Mouse (Mus musculus): Measurements from ENCODE around the gene Cd55b. TPM values are rescaled to one million over a fixed set of nuclear protein-coding genes. Genes with fewer than 3 reads are reported as not detected.

The Cd55b gene
- polyA plus RNA-seq, 1 experiment from 2014 or later, result not detected

DNA sequence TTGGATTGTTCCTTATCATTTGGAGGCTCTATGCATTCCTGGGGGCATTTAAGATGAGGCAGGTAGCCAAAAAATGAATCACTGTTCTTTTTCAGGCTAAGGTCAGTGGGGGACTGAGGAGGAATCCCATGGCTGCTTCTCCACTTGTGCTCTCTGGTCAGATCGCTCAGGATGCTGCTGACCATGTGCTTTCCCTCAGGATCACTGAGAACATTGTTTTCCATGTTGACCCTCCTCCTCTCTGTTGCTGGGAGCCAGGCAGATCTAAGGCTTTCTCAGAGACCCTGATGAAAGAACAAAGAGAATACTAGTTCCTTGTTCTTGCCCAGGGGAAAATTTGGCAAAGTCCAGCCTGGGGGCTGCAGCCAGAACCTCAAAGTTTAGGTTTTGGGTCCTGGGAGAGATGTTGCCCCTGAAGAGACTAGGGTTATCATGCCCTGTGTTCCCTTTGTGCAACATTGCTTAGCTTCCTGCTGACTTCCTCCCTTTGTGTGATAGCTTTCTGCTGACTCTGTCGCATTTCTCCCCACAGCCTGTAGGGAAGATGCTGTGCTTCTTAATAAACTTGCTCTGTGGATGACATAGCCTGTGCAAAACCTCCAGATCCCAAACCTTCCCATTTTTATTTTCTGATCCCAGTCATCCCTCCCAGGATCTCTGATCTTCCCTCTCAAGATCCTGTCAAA is 49.3 kb downstream of the Cd55b start:
- Histone ChIP-seq H3K36me3 (ENCODE audit: control insufficient read depth, insufficient read depth, low read length) (no peaks in the 10 kb centered on the region), H3K4me2 (ENCODE audit: low read depth, severe bottlenecking) (no peak overlapping the region), H3K4me3 (ENCODE audit: low read depth, low read length) (no peak overlapping the region), H3K27me3 (ENCODE audit: control insufficient read depth, insufficient read depth, low read length) (no peaks in the 10 kb centered on the region), H3K27ac (replicated peaks; ENCODE audit: low read depth, low read length) (no peak overlapping the region), H3K4me1 (ENCODE audit: control insufficient read depth, insufficient read depth, low read length) (no peaks in the 10 kb centered on the region), H3K9ac (ENCODE audit: low read length) (no peak overlapping the region), H3K9me3 (ENCODE audit: control insufficient read depth, low read length) (no peaks in the 10 kb centered on the region)
- 58% methylated on average over 2 of the region's 2 CpGs for WGBS
- DNase-seq (ENCODE audit: low spot score) (no peak), ATAC-seq (ENCODE audit: insufficient number of reproducible peaks, low FRiP score, low TSS enrichment, low read depth) (no peak)

DNA sequence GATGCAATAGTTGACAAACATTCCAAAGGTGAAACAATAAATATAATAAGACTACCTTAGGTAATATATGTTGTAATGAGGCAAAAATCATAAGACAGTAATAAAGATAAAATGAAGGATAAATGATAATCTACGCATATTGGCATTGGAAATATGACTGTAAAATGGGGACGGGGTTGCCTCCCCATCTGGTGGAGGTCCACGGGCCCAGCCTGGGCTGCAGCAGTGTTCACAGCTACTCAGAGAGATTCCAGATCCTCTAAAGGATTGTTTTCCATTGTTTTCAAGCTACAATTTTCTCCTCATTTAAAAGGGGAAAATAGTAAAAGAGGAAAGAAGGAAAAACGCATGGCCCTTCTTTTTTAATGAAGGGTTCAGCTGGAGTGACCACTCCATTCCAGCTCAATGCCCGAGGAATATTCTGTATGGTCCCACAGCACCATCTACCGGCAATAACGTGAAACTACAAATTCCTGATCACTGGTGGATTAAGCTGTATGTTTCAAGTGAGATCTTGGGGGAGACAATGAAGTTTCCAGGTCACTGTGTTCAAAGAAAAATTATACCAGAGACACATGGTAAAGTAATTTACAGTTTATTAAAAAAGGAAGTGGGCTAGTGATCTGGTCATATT is 50.8 kb downstream of the Cd55b start:
- Histone ChIP-seq H3K27me3 (ENCODE audit: control insufficient read depth, insufficient read depth, low read length) (no peaks in the 10 kb centered on the region), H3K27ac (replicated peaks; ENCODE audit: low read depth, low read length) (no peak overlapping the region), H3K4me2 (ENCODE audit: low read depth, severe bottlenecking) (no peak overlapping the region), H3K9me3 (ENCODE audit: control insufficient read depth, low read length) (no peaks in the 10 kb centered on the region), H3K4me1 (ENCODE audit: control insufficient read depth, insufficient read depth, low read length) (no peaks in the 10 kb centered on the region), H3K36me3 (ENCODE audit: control insufficient read depth, insufficient read depth, low read length) (no peaks in the 10 kb centered on the region), H3K4me3 (ENCODE audit: low read depth, low read length) (no peak overlapping the region), H3K9ac (ENCODE audit: low read length) (no peak overlapping the region)
- ATAC-seq (ENCODE audit: insufficient number of reproducible peaks, low FRiP score, low TSS enrichment, low read depth), result no peak
- peak; percentile 71 for DNase-seq (ENCODE audit: low spot score)
- WGBS, result 39% methylated on average over 7 of the region's 7 CpGs

DNA sequence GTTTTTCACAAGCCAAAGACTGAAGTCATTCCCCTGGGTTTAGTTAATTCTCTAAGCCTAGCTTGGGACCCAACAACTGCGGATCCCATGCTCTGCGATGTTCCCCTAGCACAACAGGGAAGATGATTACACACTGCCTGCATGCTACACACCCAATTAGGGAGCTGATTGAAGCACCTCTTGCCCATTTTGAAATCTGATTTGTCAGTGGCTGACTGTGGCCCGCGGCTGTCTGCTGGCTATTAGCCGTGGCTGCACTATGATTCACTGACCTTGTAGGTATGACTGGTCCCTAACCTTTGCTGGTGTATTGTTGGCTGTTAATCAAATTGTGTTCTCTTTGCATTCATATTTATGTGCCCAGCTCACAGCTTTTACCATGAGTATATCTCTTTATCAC is 51.5 kb downstream of the Cd55b start:
- H3K9me3 ChIP-seq (ENCODE audit: control insufficient read depth, low read length), result no peaks in the 10 kb centered on the region
- H3K9ac ChIP-seq (ENCODE audit: low read length), result no peak overlapping the region
- no peak overlapping the region for H3K27ac ChIP-seq (replicated peaks; ENCODE audit: low read depth, low read length)
- WGBS, result 86% methylated on average over 5 of the region's 5 CpGs
- DNase-seq (ENCODE audit: low spot score), result peak; percentile 16
- no peaks in the 10 kb centered on the region for H3K4me1 ChIP-seq (ENCODE audit: control insufficient read depth, insufficient read depth, low read length)
- H3K27me3 ChIP-seq (ENCODE audit: control insufficient read depth, insufficient read depth, low read length), result no peaks in the 10 kb centered on the region
- H3K4me2 ChIP-seq (ENCODE audit: low read depth, severe bottlenecking), result no peak overlapping the region
- H3K36me3 ChIP-seq (ENCODE audit: control insufficient read depth, insufficient read depth, low read length), result no peaks in the 10 kb centered on the region
- no peak overlapping the region for H3K4me3 ChIP-seq (ENCODE audit: low read depth, low read length)
- no peak for ATAC-seq (ENCODE audit: insufficient number of reproducible peaks, low FRiP score, low TSS enrichment, low read depth)

DNA sequence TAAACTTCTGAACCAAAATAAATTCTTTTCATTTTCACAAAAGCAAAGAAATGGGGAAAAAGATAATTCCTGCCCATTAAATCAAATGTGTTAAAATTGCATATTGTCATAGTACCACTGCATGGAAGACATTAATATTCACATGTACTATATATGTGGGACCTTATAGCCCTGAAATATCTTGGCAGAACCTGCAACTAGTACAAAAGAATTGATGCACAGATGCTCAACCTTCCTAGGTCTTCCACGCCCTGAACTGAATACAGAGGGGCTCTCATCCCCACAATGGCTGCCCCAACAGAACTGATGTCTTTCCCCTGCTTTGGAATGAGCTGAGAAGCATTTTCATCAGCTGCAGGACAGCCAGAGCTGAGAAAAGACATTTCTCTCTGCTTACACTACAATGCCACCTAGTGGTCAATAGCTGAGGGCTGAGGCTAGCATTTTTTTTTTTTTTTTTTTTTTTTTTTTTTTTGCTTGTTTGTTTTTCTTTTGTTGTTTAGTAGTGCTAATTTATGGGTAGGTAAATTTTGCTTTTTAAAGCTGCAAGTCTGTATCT is 72.7 kb downstream of the Cd55b start:
- H3K27ac ChIP-seq (replicated peaks; ENCODE audit: low read depth, low read length), result no peak overlapping the region
- no peak for ATAC-seq (ENCODE audit: insufficient number of reproducible peaks, low FRiP score, low TSS enrichment, low read depth)
- H3K4me2 ChIP-seq (ENCODE audit: low read depth, severe bottlenecking), result no peak overlapping the region
- no peaks in the 10 kb centered on the region for H3K4me1 ChIP-seq (ENCODE audit: control insufficient read depth, insufficient read depth, low read length)
- no peak overlapping the region for H3K4me3 ChIP-seq (ENCODE audit: low read depth, low read length)
- H3K9me3 ChIP-seq (ENCODE audit: control insufficient read depth, low read length), result no peaks in the 10 kb centered on the region
- H3K9ac ChIP-seq (ENCODE audit: low read length), result no peak overlapping the region
- DNase-seq (ENCODE audit: low spot score), result no peak
- no peaks in the 10 kb centered on the region for H3K36me3 ChIP-seq (ENCODE audit: control insufficient read depth, insufficient read depth, low read length)
- 18% methylated on average over 1 of the region's 1 CpGs for WGBS
- H3K27me3 ChIP-seq (ENCODE audit: control insufficient read depth, insufficient read depth, low read length), result no peaks in the 10 kb centered on the region

DNA sequence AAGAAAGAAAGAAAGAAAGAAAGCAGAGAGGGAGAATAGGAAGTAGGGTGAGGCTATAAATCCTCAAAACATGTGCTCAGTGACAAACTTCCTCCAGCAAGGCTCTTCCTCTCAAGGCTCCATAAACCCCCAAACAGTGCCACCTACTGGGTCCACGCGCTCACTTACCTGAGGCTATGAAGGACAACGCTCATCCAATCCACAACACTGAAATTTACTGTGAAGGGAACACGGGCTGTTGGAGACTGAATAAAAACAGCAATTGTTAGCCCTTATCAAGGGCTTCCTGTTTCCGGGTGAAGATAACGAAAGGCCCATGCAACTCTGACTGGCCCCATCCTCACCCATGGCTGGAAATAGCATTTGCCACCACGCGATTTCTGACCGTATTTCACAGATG is 80.4 kb downstream of the Cd55b start:
- Histone ChIP-seq H3K9me3 (ENCODE audit: control insufficient read depth, low read length) (no peaks in the 10 kb centered on the region), H3K4me3 (ENCODE audit: low read depth, low read length) (no peak overlapping the region), H3K4me2 (ENCODE audit: low read depth, severe bottlenecking) (no peak overlapping the region), H3K27ac (replicated peaks; ENCODE audit: low read depth, low read length) (no peak overlapping the region), H3K9ac (ENCODE audit: low read length) (no peak overlapping the region), H3K4me1 (ENCODE audit: control insufficient read depth, insufficient read depth, low read length) (no peaks in the 10 kb centered on the region), H3K27me3 (ENCODE audit: control insufficient read depth, insufficient read depth, low read length) (no peaks in the 10 kb centered on the region), H3K36me3 (ENCODE audit: control insufficient read depth, insufficient read depth, low read length) (no peaks in the 10 kb centered on the region)
- no peak for ATAC-seq (ENCODE audit: insufficient number of reproducible peaks, low FRiP score, low TSS enrichment, low read depth)
- 86% methylated on average over 9 of the region's 9 CpGs for WGBS
- no peak for DNase-seq (ENCODE audit: low spot score)

Other genes starting within 250 kb of the Cd55b start
- gene Cd55, start 39.7 kb upstream of the Cd55b start, polyA plus RNA-seq (2014; fragmentation: Nextera tagmentation; extraction: Ambion mirVana), result 1.4 and 1.6 TPM in 2 replicates
- not detected in 2 replicates for gene Zp3r, start 206.6 kb upstream of the Cd55b start, polyA plus RNA-seq (2014; fragmentation: Nextera tagmentation; extraction: Ambion mirVana)
- gene C4bp, start 238.6 kb upstream of the Cd55b start, polyA plus RNA-seq (2014; fragmentation: Nextera tagmentation; extraction: Ambion mirVana), result not detected in 2 replicates